Mouse (Mus musculus) testis, adult 2 months (tissue): ENCODE measurements around the gene Sun3. TPM values are rescaled to one million over a fixed set of nuclear protein-coding genes. Genes with fewer than 3 reads are reported as not detected.

Experiments
- H3K27ac ChIP-seq: fragments of 200-500 bp; 2 replicates; pipeline ENCODE4 v1.5.1; 2012; ENCODE audit warnings: low read depth, low read length; ENCODE audit not compliant: control insufficient read depth, insufficient read depth
- H3K27me3 ChIP-seq: fragments of 200-500 bp; 2 replicates; pipeline ENCODE4 v1.6.1; 2012; ENCODE audit warnings: mild to moderate bottlenecking, low read length, moderate library complexity; ENCODE audit not compliant: control insufficient read depth, insufficient read depth
- H3K36me3 ChIP-seq: fragments of 200-500 bp; 2 replicates; pipeline ENCODE4 v1.6.1; 2012; ENCODE audit warnings: mild to moderate bottlenecking, low read length; ENCODE audit not compliant: control insufficient read depth, insufficient read depth
- H3K4me1 ChIP-seq: fragments of 200-500 bp; 2 replicates; pipeline ENCODE4 v1.6.1; 2012; ENCODE audit warnings: low read length; ENCODE audit not compliant: control insufficient read depth, insufficient read depth
- H3K4me3 ChIP-seq: fragments of 200-500 bp; 2 replicates; pipeline ENCODE4 v1.5.1; 2012; ENCODE audit warnings: low read depth, mild to moderate bottlenecking, low read length, moderate library complexity, mixed read lengths; ENCODE audit not compliant: control insufficient read depth
- CTCF ChIP-seq: fragments of 200-500 bp; IDR thresholded peaks from 2 replicates; pipeline ENCODE4 v1.5.1; 2012; ENCODE audit warnings: low read depth, mild to moderate bottlenecking, inconsistent platforms, low read length, moderate library complexity; ENCODE audit not compliant: control insufficient read depth, insufficient read depth, insufficient replicate concordance
- POLR2A ChIP-seq: fragments of 200-500 bp; IDR thresholded peaks from 2 replicates; pipeline ENCODE4 v1.6.1; 2012; ENCODE audit warnings: low read depth, mild to moderate bottlenecking, inconsistent platforms, low read length, moderate library complexity; ENCODE audit not compliant: control insufficient read depth
- polyA plus RNA-seq: library from polyadenylated mRNA; depleted of rRNA; stranded (reverse); fragments of >200 nt; gene quantifications from 2 replicates; pipeline ENCODE4 v1.2.3, GENCODE M21; 2012

The Sun3 gene
- polyA plus RNA-seq, 1 experiment: 68.1 TPM

DNA sequence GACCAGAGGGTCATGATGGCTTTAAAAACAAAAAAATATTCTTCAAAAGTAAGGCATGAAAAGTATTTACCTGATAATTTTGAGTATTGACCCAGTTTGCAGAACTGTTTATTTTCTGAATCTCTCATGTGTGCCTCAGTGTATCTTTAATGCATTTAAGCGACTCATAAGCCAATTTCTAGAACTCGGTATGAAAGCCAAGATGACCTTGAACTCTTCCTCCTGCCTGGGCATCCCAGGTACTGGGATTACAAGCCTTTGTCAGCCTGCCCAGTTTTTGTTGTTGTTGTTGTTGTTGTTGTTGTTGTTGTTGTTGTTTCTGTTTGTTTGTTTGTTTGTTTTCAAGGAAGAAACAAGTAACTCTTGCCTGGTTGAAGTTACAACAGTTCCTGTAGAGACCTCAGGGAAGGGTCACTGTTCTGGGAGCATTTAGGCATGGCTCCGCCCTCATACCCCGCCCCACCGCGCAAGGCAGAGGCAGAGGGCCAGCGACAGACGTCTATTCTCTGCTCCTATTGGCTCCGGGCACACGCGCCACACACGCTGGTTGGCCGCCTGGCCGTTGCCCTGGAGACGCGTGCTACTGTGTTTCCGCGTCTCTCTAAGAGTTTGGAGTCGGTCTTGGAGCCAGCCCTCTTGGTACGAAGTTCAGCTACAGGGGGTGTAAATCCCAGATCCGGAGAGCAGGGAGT, 634 bp downstream of the Sun3 start, which contains the start of gene Gm11992:
TSS of gene Gm11992 (plus strand) at position 584 of the 692 bp plus-strand sequence.
- Histone ChIP-seq H3K4me1 (peaks cover 3% of the 10 kb centered on the region; the same call in 1 of the 2 replicates), H3K36me3 (no peaks in the 10 kb centered on the region), H3K4me3 (peak within 1 kb of the TSS; percentile 92), H3K27ac (peak within 1 kb of the TSS; percentile 83), H3K27me3 (no peaks in the 10 kb centered on the region)
- TF ChIP-seq CTCF: 0 out of 2 replicates have a peak, but pooled peaks have one; percentile 0
- peak; percentile 72 for TF ChIP-seq POLR2A

DNA sequence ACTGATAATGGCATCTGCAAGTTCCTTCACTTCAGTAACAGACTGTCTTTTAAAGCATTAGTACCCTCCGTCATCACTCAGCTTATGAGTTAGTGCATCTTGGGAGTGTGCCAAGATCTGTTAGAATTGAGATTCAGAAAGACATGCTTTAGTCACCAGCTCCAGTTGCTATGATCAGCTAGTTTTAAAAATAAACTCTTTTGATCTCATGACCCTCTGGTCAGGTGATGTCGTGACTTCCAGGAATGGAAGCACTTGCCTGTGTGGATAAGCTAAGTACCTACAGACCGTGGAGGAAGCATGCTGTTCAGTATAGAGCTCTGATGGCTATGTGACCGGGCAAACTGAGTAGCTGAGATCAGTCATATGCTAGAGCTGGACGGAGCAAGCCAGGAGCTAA, 1.7 kb downstream of the Sun3 start:
- peaks cover 3% of the 10 kb centered on the region; the same call in 1 of the 2 replicates for H3K4me1 ChIP-seq
- no peaks in the 10 kb centered on the region for H3K27me3 ChIP-seq
- TF ChIP-seq POLR2A (no peak), CTCF (no peak)
- H3K27ac ChIP-seq: no peak overlapping the region
- H3K36me3 ChIP-seq: no peaks in the 10 kb centered on the region
- H3K4me3 ChIP-seq: peak overlapping the region; percentile 57

- H3K27me3 ChIP-seq: no peaks in the 10 kb centered on the region
- H3K4me1 ChIP-seq: peaks cover 3% of the 10 kb centered on the region; the same call in 1 of the 2 replicates
- no peaks in the 10 kb centered on the region for H3K36me3 ChIP-seq
- no peak for TF ChIP-seq CTCF
- TF ChIP-seq POLR2A: no peak
- no peak overlapping the region for H3K27ac ChIP-seq
- peak overlapping the region; percentile 57 for H3K4me3 ChIP-seq
Observed at GRCm38 (mm10) chr11:9046546-9046945, 2.2 kb downstream of the Sun3 start.

DNA sequence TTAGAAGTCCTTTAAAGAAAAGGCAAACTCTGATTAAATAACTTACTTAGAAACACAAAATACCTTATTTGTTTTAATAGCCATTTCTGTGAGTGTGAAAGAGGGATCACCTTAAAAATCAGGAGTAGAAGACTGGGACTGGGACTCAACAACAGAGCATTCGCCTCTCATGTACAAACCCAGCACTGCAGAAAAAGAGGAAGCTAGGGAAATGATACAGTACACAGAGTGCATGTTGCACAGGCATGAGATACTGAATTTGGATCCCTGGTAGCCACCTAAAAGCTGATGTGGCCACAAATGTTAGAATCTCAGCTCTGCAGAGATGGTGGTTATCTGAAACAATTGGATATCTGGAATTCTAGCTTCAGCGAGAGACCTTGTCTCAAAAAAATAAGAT, 17.3 kb downstream of the Sun3 start:
- H3K27me3 ChIP-seq: no peaks in the 10 kb centered on the region
- no peak for TF ChIP-seq CTCF
- no peak for TF ChIP-seq POLR2A

GRCm38 (mm10) chr11:9025211-9025610, 23.6 kb downstream of the Sun3 start:
- no peaks in the 10 kb centered on the region for H3K36me3 ChIP-seq
- TF ChIP-seq CTCF (no peak), POLR2A (no peak)
- H3K4me3 ChIP-seq: no peak overlapping the region
- no peaks in the 10 kb centered on the region for H3K4me1 ChIP-seq
- H3K27ac ChIP-seq: no peak overlapping the region
- no peaks in the 10 kb centered on the region for H3K27me3 ChIP-seq

More for the DNA sequence above, 17.3 kb downstream of the Sun3 start:
- H3K36me3 ChIP-seq: no peaks in the 10 kb centered on the region
- no peak overlapping the region for H3K4me3 ChIP-seq
- no peaks in the 10 kb centered on the region for H3K4me1 ChIP-seq
- H3K27ac ChIP-seq: no peak overlapping the region

- no peak for TF ChIP-seq POLR2A
- no peak for TF ChIP-seq CTCF
- no peak overlapping the region for H3K4me3 ChIP-seq
- H3K36me3 ChIP-seq: no peaks in the 10 kb centered on the region
- H3K4me1 ChIP-seq: no peaks in the 10 kb centered on the region
- H3K27ac ChIP-seq: no peak overlapping the region
- H3K27me3 ChIP-seq: no peaks in the 10 kb centered on the region
Observed at GRCm38 (mm10) chr11:9024782-9025181, 24.0 kb downstream of the Sun3 start.

- Histone ChIP-seq H3K27ac (no peak overlapping the region), H3K36me3 (no peaks in the 10 kb centered on the region; the same call in 1 of the 2 replicates), H3K4me3 (no peak overlapping the region), H3K27me3 (no peaks in the 10 kb centered on the region), H3K4me1 (no peaks in the 10 kb centered on the region)
- TF ChIP-seq POLR2A: no peak
- no peak for TF ChIP-seq CTCF
Observed at GRCm38 (mm10) chr11:9020207-9020606, 28.6 kb downstream of the Sun3 start.
